Mouse (Mus musculus): ENCODE data around the gene Pafah2. TPM values are rescaled to one million over a fixed set of nuclear protein-coding genes. Genes with fewer than 3 reads are reported as not detected.

Gene Pafah2
- polyA plus RNA-seq, 1 experiment: 8.9 TPM

GRCm38 (mm10) chr4:134402571-134403262 lies 6.6 kb downstream of the Pafah2 start:
- TF ChIP-seq POLR2A (IDR thresholded peaks at IDR 0.05; ENCODE audit: extremely low read depth, insufficient read depth, low read length) (no peak), CTCF (IDR thresholded peaks at IDR 0.05; ENCODE audit: extremely low read depth, insufficient read depth, low read length) (no peak)
- no peak overlapping the region for H3K4me3 ChIP-seq (ENCODE audit: insufficient read depth, low read length)
- H3K27ac ChIP-seq (ENCODE audit: insufficient read depth, low read length): no peak overlapping the region; the same call in 1 of the 2 replicates
- peaks cover 14% of the 10 kb centered on the region for H3K4me1 ChIP-seq (ENCODE audit: control insufficient read depth, insufficient read depth, low read length)

GRCm38 (mm10) chr4:134403721-134404120 lies 7.6 kb downstream of the Pafah2 start:
- no peak for TF ChIP-seq POLR2A (IDR thresholded peaks at IDR 0.05; ENCODE audit: extremely low read depth, insufficient read depth, low read length)
- no peak for TF ChIP-seq CTCF (IDR thresholded peaks at IDR 0.05; ENCODE audit: extremely low read depth, insufficient read depth, low read length)
- Histone ChIP-seq H3K4me1 (ENCODE audit: control insufficient read depth, insufficient read depth, low read length) (peaks cover 14% of the 10 kb centered on the region), H3K27ac (ENCODE audit: insufficient read depth, low read length) (no peak overlapping the region), H3K4me3 (ENCODE audit: insufficient read depth, low read length) (no peak overlapping the region)

- TF ChIP-seq CTCF (IDR thresholded peaks at IDR 0.05; ENCODE audit: extremely low read depth, insufficient read depth, low read length) (peak; percentile 29), POLR2A (IDR thresholded peaks at IDR 0.05; ENCODE audit: extremely low read depth, insufficient read depth, low read length) (no peak)
- no peak overlapping the region for H3K4me3 ChIP-seq (ENCODE audit: insufficient read depth, low read length)
- H3K27ac ChIP-seq (ENCODE audit: insufficient read depth, low read length): no peak overlapping the region
- H3K4me1 ChIP-seq (ENCODE audit: control insufficient read depth, insufficient read depth, low read length): peaks cover 4% of the 10 kb centered on the region
Measured at GRCm38 (mm10) chr4:134409286-134409685, 13.2 kb downstream of the Pafah2 start.

- peak overlapping the region; percentile 85 for H3K27ac ChIP-seq (ENCODE audit: insufficient read depth, low read length)
- TF ChIP-seq POLR2A (IDR thresholded peaks at IDR 0.05; ENCODE audit: extremely low read depth, insufficient read depth, low read length) (no peak), CTCF (IDR thresholded peaks at IDR 0.05; ENCODE audit: extremely low read depth, insufficient read depth, low read length) (no peak)
- H3K4me3 ChIP-seq (ENCODE audit: insufficient read depth, low read length): no peak overlapping the region
- peaks cover 8% of the 10 kb centered on the region; the same call in 1 of the 2 replicates for H3K4me1 ChIP-seq (ENCODE audit: control insufficient read depth, insufficient read depth, low read length)
Measured at GRCm38 (mm10) chr4:134416177-134416576, 20.1 kb downstream of the Pafah2 start.

- Histone ChIP-seq H3K4me1 (ENCODE audit: control insufficient read depth, insufficient read depth, low read length) (peaks cover 8% of the 10 kb centered on the region; the same call in 1 of the 2 replicates), H3K27ac (ENCODE audit: insufficient read depth, low read length) (peak overlapping the region; percentile 85), H3K4me3 (ENCODE audit: insufficient read depth, low read length) (no peak overlapping the region)
- no peak for TF ChIP-seq CTCF (IDR thresholded peaks at IDR 0.05; ENCODE audit: extremely low read depth, insufficient read depth, low read length)
- TF ChIP-seq POLR2A (IDR thresholded peaks at IDR 0.05; ENCODE audit: extremely low read depth, insufficient read depth, low read length): peak; percentile 58
Measured at GRCm38 (mm10) chr4:134416602-134417001, 20.5 kb downstream of the Pafah2 start.

GRCm38 (mm10) chr4:134417111-134417510 lies 21.0 kb downstream of the Pafah2 start:
- peaks cover 8% of the 10 kb centered on the region; the same call in 1 of the 2 replicates for H3K4me1 ChIP-seq (ENCODE audit: control insufficient read depth, insufficient read depth, low read length)
- TF ChIP-seq POLR2A (IDR thresholded peaks at IDR 0.05; ENCODE audit: extremely low read depth, insufficient read depth, low read length) (no peak), CTCF (IDR thresholded peaks at IDR 0.05; ENCODE audit: extremely low read depth, insufficient read depth, low read length) (no peak)
- no peak overlapping the region for H3K4me3 ChIP-seq (ENCODE audit: insufficient read depth, low read length)
- peak overlapping the region; percentile 85 for H3K27ac ChIP-seq (ENCODE audit: insufficient read depth, low read length)

GRCm38 (mm10) chr4:134421971-134422370 lies 25.9 kb downstream of the Pafah2 start:
- peaks cover 8% of the 10 kb centered on the region; the same call in 1 of the 2 replicates for H3K4me1 ChIP-seq (ENCODE audit: control insufficient read depth, insufficient read depth, low read length)
- no peak for TF ChIP-seq POLR2A (IDR thresholded peaks at IDR 0.05; ENCODE audit: extremely low read depth, insufficient read depth, low read length)
- no peak for TF ChIP-seq CTCF (IDR thresholded peaks at IDR 0.05; ENCODE audit: extremely low read depth, insufficient read depth, low read length)
- no peak overlapping the region for H3K4me3 ChIP-seq (ENCODE audit: insufficient read depth, low read length)
- H3K27ac ChIP-seq (ENCODE audit: insufficient read depth, low read length): no peak overlapping the region

GRCm38 (mm10) chr4:134423949-134424348 lies 27.8 kb downstream of the Pafah2 start:
- no peak for TF ChIP-seq CTCF (IDR thresholded peaks at IDR 0.05; ENCODE audit: extremely low read depth, insufficient read depth, low read length)
- no peak for TF ChIP-seq POLR2A (IDR thresholded peaks at IDR 0.05; ENCODE audit: extremely low read depth, insufficient read depth, low read length)

GRCm38 (mm10) chr4:134425088-134425487 lies 29.0 kb downstream of the Pafah2 start:
- TF ChIP-seq CTCF (IDR thresholded peaks at IDR 0.05; ENCODE audit: extremely low read depth, insufficient read depth, low read length) (no peak), POLR2A (IDR thresholded peaks at IDR 0.05; ENCODE audit: extremely low read depth, insufficient read depth, low read length) (no peak)
- Histone ChIP-seq H3K4me3 (ENCODE audit: insufficient read depth, low read length) (no peak overlapping the region), H3K27ac (ENCODE audit: insufficient read depth, low read length) (no peak overlapping the region), H3K4me1 (ENCODE audit: control insufficient read depth, insufficient read depth, low read length) (peaks cover 7% of the 10 kb centered on the region)

More at GRCm38 (mm10) chr4:134423949-134424348, 27.8 kb downstream of the Pafah2 start:
- no peak overlapping the region for H3K4me3 ChIP-seq (ENCODE audit: insufficient read depth, low read length)
- no peak overlapping the region for H3K27ac ChIP-seq (ENCODE audit: insufficient read depth, low read length)
- peaks cover 5% of the 10 kb centered on the region; the same call in 1 of the 2 replicates for H3K4me1 ChIP-seq (ENCODE audit: control insufficient read depth, insufficient read depth, low read length)
